Mouse (Mus musculus): ENCODE measurements around the gene Clrn2. TPM values are rescaled to one million over a fixed set of nuclear protein-coding genes. Genes with fewer than 3 reads are reported as not detected.

Gene Clrn2
- polyA plus RNA-seq, 1 experiment from 2014 or later: not detected

- Histone ChIP-seq H3K4me1 (ENCODE audit: insufficient read depth, low read length) (no peaks in the 10 kb centered on the region), H3K27ac (ENCODE audit: low read length) (no peak overlapping the region), H3K9me3 (ENCODE audit: low read length) (no peaks in the 10 kb centered on the region), H3K9ac (replicated peaks; ENCODE audit: low read length) (no peak overlapping the region), H3K4me3 (ENCODE audit: low read length) (no peak overlapping the region), H3K36me3 (ENCODE audit: insufficient read depth, low read length) (peaks cover 6% of the 10 kb centered on the region; the same call in 1 of the 2 replicates), H3K4me2 (replicated peaks; ENCODE audit: low read depth, low read length) (no peak overlapping the region), H3K27me3 (ENCODE audit: insufficient read depth, low read length) (no peaks in the 10 kb centered on the region)
- no peak for ATAC-seq (ENCODE audit: low FRiP score, low TSS enrichment)
- WGBS: 92% methylated on average over 7 of the region's 7 CpGs
Observed at GRCm38 (mm10) chr5:45427891-45428290, 25.7 kb upstream of the Clrn2 start.

GRCm38 (mm10) chr5:45435967-45436950, 17.3 kb upstream of the Clrn2 start:
- peak; percentile 84 for ATAC-seq (ENCODE audit: low FRiP score, low TSS enrichment)
- H3K27ac ChIP-seq (ENCODE audit: low read length): peak overlapping the region; percentile 57
- peaks cover 54% of the 10 kb centered on the region for H3K36me3 ChIP-seq (ENCODE audit: insufficient read depth, low read length)
- H3K4me1 ChIP-seq (ENCODE audit: insufficient read depth, low read length): no peaks in the 10 kb centered on the region
- H3K4me3 ChIP-seq (ENCODE audit: low read length): no peak overlapping the region
- H3K9me3 ChIP-seq (ENCODE audit: low read length): no peaks in the 10 kb centered on the region
- no peaks in the 10 kb centered on the region for H3K27me3 ChIP-seq (ENCODE audit: insufficient read depth, low read length)
- WGBS: 88% methylated on average over 14 of the region's 14 CpGs
- H3K9ac ChIP-seq (replicated peaks; ENCODE audit: low read length): no peak overlapping the region
- H3K4me2 ChIP-seq (replicated peaks; ENCODE audit: low read depth, low read length): no peak overlapping the region

GRCm38 (mm10) chr5:45437826-45438225, 15.7 kb upstream of the Clrn2 start:
- no peak for ATAC-seq (ENCODE audit: low FRiP score, low TSS enrichment)
- no peak overlapping the region for H3K27ac ChIP-seq (ENCODE audit: low read length)
- H3K9ac ChIP-seq (replicated peaks; ENCODE audit: low read length): no peak overlapping the region
- no peaks in the 10 kb centered on the region for H3K27me3 ChIP-seq (ENCODE audit: insufficient read depth, low read length)
- peaks cover 53% of the 10 kb centered on the region for H3K36me3 ChIP-seq (ENCODE audit: insufficient read depth, low read length)
- H3K9me3 ChIP-seq (ENCODE audit: low read length): no peaks in the 10 kb centered on the region
- H3K4me3 ChIP-seq (ENCODE audit: low read length): no peak overlapping the region
- H3K4me2 ChIP-seq (replicated peaks; ENCODE audit: low read depth, low read length): no peak overlapping the region
- 82% methylated on average over 4 of the region's 4 CpGs for WGBS
- H3K4me1 ChIP-seq (ENCODE audit: insufficient read depth, low read length): no peaks in the 10 kb centered on the region

GRCm38 (mm10) chr5:45438301-45438700, 15.2 kb upstream of the Clrn2 start:
- H3K27me3 ChIP-seq (ENCODE audit: insufficient read depth, low read length): no peaks in the 10 kb centered on the region
- no peak overlapping the region for H3K4me2 ChIP-seq (replicated peaks; ENCODE audit: low read depth, low read length)
- no peak for ATAC-seq (ENCODE audit: low FRiP score, low TSS enrichment)
- peaks cover 52% of the 10 kb centered on the region for H3K36me3 ChIP-seq (ENCODE audit: insufficient read depth, low read length)
- WGBS: 89% methylated on average over 8 of the region's 8 CpGs
- H3K27ac ChIP-seq (ENCODE audit: low read length): no peak overlapping the region
- no peak overlapping the region for H3K4me3 ChIP-seq (ENCODE audit: low read length)
- H3K9ac ChIP-seq (replicated peaks; ENCODE audit: low read length): no peak overlapping the region
- H3K4me1 ChIP-seq (ENCODE audit: insufficient read depth, low read length): no peaks in the 10 kb centered on the region
- no peaks in the 10 kb centered on the region for H3K9me3 ChIP-seq (ENCODE audit: low read length)

GRCm38 (mm10) chr5:45441124-45441523, 12.4 kb upstream of the Clrn2 start:
- H3K4me2 ChIP-seq (replicated peaks; ENCODE audit: low read depth, low read length): no peak overlapping the region
- no peak overlapping the region for H3K4me3 ChIP-seq (ENCODE audit: low read length)
- ATAC-seq (ENCODE audit: low FRiP score, low TSS enrichment): no peak
- 90% methylated on average over 3 of the region's 3 CpGs for WGBS
- no peak overlapping the region for H3K9ac ChIP-seq (replicated peaks; ENCODE audit: low read length)
- H3K36me3 ChIP-seq (ENCODE audit: insufficient read depth, low read length): peaks cover 37% of the 10 kb centered on the region
- H3K27me3 ChIP-seq (ENCODE audit: insufficient read depth, low read length): no peaks in the 10 kb centered on the region
- no peaks in the 10 kb centered on the region for H3K4me1 ChIP-seq (ENCODE audit: insufficient read depth, low read length)
- no peaks in the 10 kb centered on the region for H3K9me3 ChIP-seq (ENCODE audit: low read length)
- no peak overlapping the region for H3K27ac ChIP-seq (ENCODE audit: low read length)

GRCm38 (mm10) chr5:45441745-45442144, 11.8 kb upstream of the Clrn2 start:
- ATAC-seq (ENCODE audit: low FRiP score, low TSS enrichment): no peak
- peaks cover 37% of the 10 kb centered on the region for H3K36me3 ChIP-seq (ENCODE audit: insufficient read depth, low read length)
- H3K4me2 ChIP-seq (replicated peaks; ENCODE audit: low read depth, low read length): no peak overlapping the region
- no peak overlapping the region for H3K4me3 ChIP-seq (ENCODE audit: low read length)
- H3K27me3 ChIP-seq (ENCODE audit: insufficient read depth, low read length): no peaks in the 10 kb centered on the region
- 52% methylated on average over 3 of the region's 3 CpGs for WGBS
- no peak overlapping the region for H3K9ac ChIP-seq (replicated peaks; ENCODE audit: low read length)
- no peaks in the 10 kb centered on the region for H3K4me1 ChIP-seq (ENCODE audit: insufficient read depth, low read length)
- no peak overlapping the region for H3K27ac ChIP-seq (ENCODE audit: low read length)
- H3K9me3 ChIP-seq (ENCODE audit: low read length): no peaks in the 10 kb centered on the region

GRCm38 (mm10) chr5:45444130-45444832, 9.3 kb upstream of the Clrn2 start:
- no peak overlapping the region for H3K9ac ChIP-seq (replicated peaks; ENCODE audit: low read length)
- H3K4me1 ChIP-seq (ENCODE audit: insufficient read depth, low read length): peaks cover 14% of the 10 kb centered on the region
- ATAC-seq (ENCODE audit: low FRiP score, low TSS enrichment): peak; percentile 40; the same call in 1 of the 2 replicates
- H3K9me3 ChIP-seq (ENCODE audit: low read length): no peaks in the 10 kb centered on the region
- WGBS: 75% methylated on average over 8 of the region's 8 CpGs
- peaks cover 21% of the 10 kb centered on the region; the same call in 1 of the 2 replicates for H3K36me3 ChIP-seq (ENCODE audit: insufficient read depth, low read length)
- no peak overlapping the region for H3K27ac ChIP-seq (ENCODE audit: low read length)
- no peaks in the 10 kb centered on the region for H3K27me3 ChIP-seq (ENCODE audit: insufficient read depth, low read length)
- H3K4me3 ChIP-seq (ENCODE audit: low read length): no peak overlapping the region
- no peak overlapping the region for H3K4me2 ChIP-seq (replicated peaks; ENCODE audit: low read depth, low read length)

GRCm38 (mm10) chr5:45448676-45449075, 4.9 kb upstream of the Clrn2 start:
- Histone ChIP-seq H3K36me3 (ENCODE audit: insufficient read depth, low read length) (no peaks in the 10 kb centered on the region), H3K27ac (ENCODE audit: low read length) (no peak overlapping the region), H3K9ac (replicated peaks; ENCODE audit: low read length) (peak overlapping the region; percentile 82), H3K4me2 (replicated peaks; ENCODE audit: low read depth, low read length) (peak overlapping the region; percentile 94), H3K27me3 (ENCODE audit: insufficient read depth, low read length) (no peaks in the 10 kb centered on the region), H3K9me3 (ENCODE audit: low read length) (no peaks in the 10 kb centered on the region), H3K4me1 (ENCODE audit: insufficient read depth, low read length) (peaks cover 18% of the 10 kb centered on the region), H3K4me3 (ENCODE audit: low read length) (peak overlapping the region; percentile 87)
- no peak for ATAC-seq (ENCODE audit: low FRiP score, low TSS enrichment)
- 55% methylated on average over 5 of the region's 5 CpGs for WGBS

GRCm38 (mm10) chr5:45449206-45449605, 4.3 kb upstream of the Clrn2 start:
- H3K36me3 ChIP-seq (ENCODE audit: insufficient read depth, low read length): no peaks in the 10 kb centered on the region
- H3K4me1 ChIP-seq (ENCODE audit: insufficient read depth, low read length): peaks cover 18% of the 10 kb centered on the region
- H3K27ac ChIP-seq (ENCODE audit: low read length): no peak overlapping the region
- H3K9me3 ChIP-seq (ENCODE audit: low read length): no peaks in the 10 kb centered on the region
- no peak for ATAC-seq (ENCODE audit: low FRiP score, low TSS enrichment)
- WGBS: 1% methylated on average over 8 of the region's 8 CpGs
- peak overlapping the region; percentile 87 for H3K4me3 ChIP-seq (ENCODE audit: low read length)
- H3K27me3 ChIP-seq (ENCODE audit: insufficient read depth, low read length): no peaks in the 10 kb centered on the region
- H3K9ac ChIP-seq (replicated peaks; ENCODE audit: low read length): peak overlapping the region; percentile 82
- H3K4me2 ChIP-seq (replicated peaks; ENCODE audit: low read depth, low read length): peak overlapping the region; percentile 94
